Mouse (Mus musculus) heart, postnatal 36 days (tissue): ENCODE measurements around the gene Selplg. TPM values are rescaled to one million over a fixed set of nuclear protein-coding genes. Genes with fewer than 3 reads are reported as not detected.
A peak's percentile ranks its signal among the peaks of the same experiment; 100 is the strongest.
"Not testable (repeated sequence)": the region's sequence is repeated elsewhere in the genome, so short reads cannot be mapped to it uniquely, and the experiment has no call there.

Experiments
- DNase-seq, 2 experiments: peaks; one replicate each; pipeline ENCODE4 v3.0.0; 2021 to 2022
- intact Hi-C: fragments of 180-260 bp; cut with DNase I; formaldehyde crosslinking; loops from one replicate; pipeline ENCODE4 v1.15.1; 2025
- total RNA-seq, 2 experiments: library from RNA; stranded (reverse); gene quantifications; 2 replicates each; pipeline ENCODE4 v1.2.3; 2021

Gene Selplg
- total RNA-seq, 2 experiments from 2014 or later, result 3.1 to 4.6 TPM

GRCm38 (mm10) chr5:113829566-113830291 lies 2.7 kb downstream of the Selplg start:
- intact Hi-C loops, result no loop called here

DNA sequence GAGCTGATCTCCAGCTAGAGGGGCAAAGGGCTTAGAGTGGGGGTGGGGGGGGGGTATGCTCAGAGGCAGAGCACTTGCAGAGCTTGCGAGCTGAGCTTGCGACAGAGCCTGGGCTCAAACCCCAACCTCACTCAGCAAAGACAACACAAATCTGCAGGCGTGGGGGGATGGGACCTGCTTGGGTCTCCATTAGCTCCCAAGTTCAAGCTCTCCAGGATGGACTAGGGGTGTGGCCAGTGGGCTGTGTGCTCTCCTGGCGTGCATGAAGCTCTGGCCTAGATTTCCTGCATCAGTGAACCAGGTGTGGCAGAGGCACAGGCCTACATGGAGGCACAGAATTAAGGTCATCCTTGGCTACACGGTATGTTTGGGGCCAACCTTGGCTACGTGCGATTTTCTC lies 4.0 kb downstream of the Selplg start:
- DNase-seq, result no peak
- intact Hi-C loops, result no loop called here

More at GRCm38 (mm10) chr5:113829566-113830291, 2.7 kb downstream of the Selplg start:
- DNase-seq, result no peak

DNA sequence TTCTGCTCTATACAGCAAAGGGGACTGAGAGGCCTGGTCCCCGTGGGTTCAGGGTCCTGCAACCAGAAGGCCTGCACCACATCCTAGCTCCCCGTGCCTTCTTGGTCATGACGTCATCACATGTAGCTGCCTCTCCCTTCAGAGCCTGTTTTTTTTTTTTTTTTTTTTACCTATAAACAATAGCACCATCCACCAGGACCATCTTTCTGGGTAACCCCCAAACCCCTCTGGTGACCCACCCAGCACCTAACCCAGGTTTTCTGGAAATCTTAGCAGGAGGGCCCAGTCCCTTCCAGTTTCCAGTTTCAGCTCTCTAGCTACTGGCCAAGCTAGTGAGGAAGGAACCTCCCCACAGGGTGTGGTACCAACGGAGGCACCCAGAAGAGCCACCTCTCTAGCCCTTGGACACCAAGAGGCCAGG lies 4.4 kb downstream of the Selplg start:
- intact Hi-C loops, result no loop called here

DNA sequence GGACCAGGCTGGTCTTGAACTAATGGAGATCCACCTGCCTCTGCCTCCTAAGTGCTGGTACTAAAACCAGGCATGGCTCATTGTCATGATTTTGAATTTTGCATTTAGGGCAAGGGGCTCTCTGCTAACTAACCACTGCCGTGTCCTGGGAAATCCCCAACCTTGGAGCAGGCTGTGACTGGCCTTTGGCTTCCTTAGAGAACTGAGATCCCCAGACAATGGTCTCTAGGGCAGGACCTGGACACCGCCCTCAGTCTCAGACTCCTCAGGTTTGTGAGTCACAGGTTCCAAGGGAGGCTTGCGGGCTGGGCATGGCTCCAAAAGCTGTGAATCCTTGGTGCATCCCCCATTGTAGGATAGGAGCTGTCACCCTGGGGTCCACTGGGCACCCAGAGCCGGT lies 5.8 kb downstream of the Selplg start:
- DNase-seq, result no peak
- intact Hi-C loops, result no loop called here

More for the DNA sequence above, 4.4 kb downstream of the Selplg start:
- no peak for DNase-seq

DNA sequence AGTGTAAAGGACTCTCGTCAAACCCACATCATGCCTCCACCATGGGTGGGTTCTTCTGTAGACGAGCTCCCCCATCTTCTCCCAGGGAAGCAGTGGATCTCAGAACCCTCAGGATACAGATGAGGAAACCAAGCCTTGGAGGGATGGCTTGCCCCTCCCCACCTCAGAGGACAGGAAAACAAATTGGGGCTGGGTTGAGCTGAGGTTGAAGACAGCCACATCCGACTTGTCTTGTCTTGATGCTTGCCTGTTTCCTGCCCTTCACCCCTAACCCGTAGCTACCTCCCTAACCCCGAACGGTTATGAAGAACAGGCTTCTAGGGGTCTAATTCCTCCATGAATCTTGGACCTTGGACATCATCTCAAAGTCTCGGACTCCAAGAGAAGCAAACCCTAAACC lies 6.9 kb downstream of the Selplg start:
- DNase-seq, result no peak
- intact Hi-C loops, result no loop called here

- intact Hi-C loops, result no loop called here
- no peak for DNase-seq
Measured at GRCm38 (mm10) chr5:113824228-113824627, 8.2 kb downstream of the Selplg start.

- no peak for DNase-seq
- intact Hi-C loops, result loop anchor here (5.0 kb wide), 1 partner anchor 346 kb away; no protein-coding TSS in a partner anchor
Measured at GRCm38 (mm10) chr5:113818572-113818971, 13.9 kb downstream of the Selplg start.

DNA sequence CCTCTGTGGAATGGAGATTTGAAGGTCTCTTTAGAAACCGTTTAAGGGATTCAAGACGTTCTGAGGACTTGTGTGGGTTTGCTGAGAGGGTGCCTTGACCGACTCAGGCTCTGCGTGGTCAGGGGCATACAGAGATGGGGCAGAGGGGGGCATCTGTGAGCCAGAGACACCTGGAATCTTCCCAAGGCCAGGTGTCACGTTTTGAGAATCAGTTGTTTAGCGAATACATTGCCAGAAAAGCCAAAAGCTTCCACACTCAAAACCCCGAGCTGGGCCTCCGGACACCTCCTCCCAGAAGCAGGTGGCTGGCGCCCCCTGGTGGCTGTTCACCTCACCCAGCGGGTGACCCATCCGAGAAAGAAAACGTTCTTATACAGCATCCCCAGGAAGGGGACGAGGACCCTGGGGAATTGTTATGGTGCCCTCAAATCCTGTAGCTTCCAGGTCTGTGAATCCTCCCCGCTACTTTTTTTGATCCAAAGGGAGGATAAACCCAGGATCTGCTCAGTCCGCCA lies 16.7 kb downstream of the Selplg start:
- peak; percentile 71 to 83 for DNase-seq
- intact Hi-C loops, result loop anchor here (1.0 to 5.0 kb wide), 3 partner anchors 42 to 449 kb away; no protein-coding TSS in a partner anchor

DNA sequence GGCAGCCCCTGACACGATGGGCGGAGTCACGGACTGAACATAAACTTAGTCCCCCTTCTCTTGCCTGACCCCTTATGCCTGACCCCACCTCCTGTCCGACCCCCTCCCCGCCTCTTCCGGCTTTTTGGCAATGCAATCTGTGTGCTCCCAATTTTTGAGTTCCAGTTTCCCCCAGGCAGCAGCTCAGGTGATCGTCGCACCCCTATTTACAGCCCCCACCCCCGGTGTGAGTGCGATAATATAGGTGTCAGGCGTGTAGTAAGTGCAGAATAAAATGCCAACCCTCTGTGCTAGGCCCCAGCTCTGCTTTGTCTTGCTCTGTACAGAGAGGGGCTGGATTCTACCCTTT lies 17.4 kb downstream of the Selplg start:
- intact Hi-C loops, result loop anchor here (1.0 to 5.0 kb wide), 3 partner anchors 42 to 448 kb away; no protein-coding TSS in a partner anchor
- no peak for DNase-seq

DNA sequence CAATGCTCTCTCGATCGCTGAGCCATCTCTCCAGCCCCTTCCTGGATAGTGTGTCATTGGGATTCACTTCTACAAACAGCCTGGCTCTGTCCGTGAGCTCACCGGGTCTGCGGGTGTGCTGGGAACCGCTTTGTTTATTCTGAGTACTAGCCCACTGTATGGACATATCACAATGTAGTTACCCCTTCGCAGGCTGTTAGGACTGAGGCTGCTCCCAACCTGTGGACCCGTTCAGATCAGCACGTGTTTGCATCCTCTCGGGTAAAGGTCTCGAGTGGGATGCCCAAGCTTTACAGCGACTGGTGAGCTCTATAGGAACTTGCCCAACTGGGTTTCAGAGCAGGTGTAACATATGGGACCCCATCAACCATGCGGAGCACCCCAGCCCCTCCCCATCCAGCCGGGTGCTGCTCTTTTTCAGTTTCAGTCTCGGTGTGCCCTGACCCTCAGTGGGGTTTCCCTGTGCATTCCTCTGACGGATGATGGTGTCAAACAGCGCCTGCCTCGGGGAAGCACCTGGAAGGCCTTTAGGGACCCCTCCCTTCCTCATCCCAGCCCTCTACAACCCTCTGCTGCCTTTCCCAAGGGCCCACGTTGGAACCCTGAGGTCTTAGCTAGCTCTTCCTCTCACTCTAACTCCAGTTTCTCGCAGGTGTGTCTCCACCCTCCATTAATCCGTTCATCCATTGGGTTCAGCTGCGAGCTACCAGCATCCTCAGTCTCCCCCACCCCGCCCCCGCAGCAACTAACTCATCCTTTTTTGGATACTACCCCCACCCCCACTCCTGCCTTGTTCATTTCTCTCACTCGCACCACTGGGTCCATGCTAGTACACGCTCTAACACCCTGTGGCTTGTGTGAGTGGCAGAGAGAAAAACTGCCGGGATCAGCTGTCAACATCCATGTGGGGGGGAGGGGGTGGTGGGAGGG lies 18.1 kb downstream of the Selplg start:
- intact Hi-C loops, result loop anchor here (1.0 to 5.0 kb wide), 3 partner anchors 41 to 448 kb away; no protein-coding TSS in a partner anchor
- no peak for DNase-seq

- intact Hi-C loops, result loop anchor here (2.0 kb wide), 1 partner anchor 447 kb away; no protein-coding TSS in a partner anchor
Measured at GRCm38 (mm10) chr5:113813608-113814007, 18.8 kb downstream of the Selplg start.

GRCm38 (mm10) chr5:113812638-113813037 lies 19.8 kb downstream of the Selplg start:
- DNase-seq, result no peak
- intact Hi-C loops, result no loop called here

More at GRCm38 (mm10) chr5:113813608-113814007, 18.8 kb downstream of the Selplg start:
- no peak for DNase-seq

- intact Hi-C loops, result not testable (repeated sequence)
- peak; percentile 27 to 41 for DNase-seq
Measured at GRCm38 (mm10) chr5:113811824-113812420, 20.5 kb downstream of the Selplg start.

GRCm38 (mm10) chr5:113810111-113810510 lies 22.3 kb downstream of the Selplg start:
- intact Hi-C loops, result no loop called here
- no peak for DNase-seq

GRCm38 (mm10) chr5:113808177-113808576 lies 24.3 kb downstream of the Selplg start:
- DNase-seq, result no peak
- intact Hi-C loops, result no loop called here

DNA sequence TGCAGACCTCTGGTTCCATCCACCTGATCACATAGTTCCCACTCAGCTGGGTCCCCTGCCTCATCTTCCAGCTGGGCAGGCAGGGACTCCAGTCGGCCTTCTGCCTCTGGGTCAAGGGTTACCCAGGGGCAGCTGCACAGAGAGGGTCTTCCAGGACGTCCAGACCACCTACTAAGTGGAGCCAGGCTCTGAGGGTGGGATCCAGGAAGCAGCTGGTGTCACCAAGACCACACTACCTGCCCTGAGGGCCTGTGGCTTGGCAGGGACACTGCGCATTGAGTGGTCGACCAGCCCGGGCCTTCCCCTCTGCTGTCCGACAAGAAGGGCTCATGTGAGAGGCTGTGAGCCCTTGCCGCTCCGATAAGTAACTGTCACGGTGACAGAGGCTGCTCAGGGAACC lies 24.7 kb downstream of the Selplg start:
- intact Hi-C loops, result no loop called here

GRCm38 (mm10) chr5:113806414-113806813 lies 26.0 kb downstream of the Selplg start:
- DNase-seq, result no peak
- intact Hi-C loops, result no loop called here

More for the DNA sequence above, 24.7 kb downstream of the Selplg start:
- no peak for DNase-seq

GRCm38 (mm10) chr5:113805301-113805700 lies 27.1 kb downstream of the Selplg start:
- no peak for DNase-seq
- intact Hi-C loops, result no loop called here

GRCm38 (mm10) chr5:113804395-113804966 lies 28.0 kb downstream of the Selplg start:
- DNase-seq, result no peak
- intact Hi-C loops, result no loop called here

- intact Hi-C loops, result no loop called here
- peak; percentile 54 to 60 for DNase-seq
Measured at GRCm38 (mm10) chr5:113800280-113800679, 32.2 kb downstream of the Selplg start, which contains the start of gene Tmem119. Gene Tmem119 (minus strand): TSS chr5:113800516.
